Mouse (Mus musculus) E14TG2a.4 (cell line): Measurements from ENCODE around the gene Gm17660.

Experiments
- CTCF ChIP-seq: conservative IDR thresholded peaks from 2 replicates; pipeline ENCODE4 v1.5.1; 2014; ENCODE audit warnings: low read length
- NANOG ChIP-seq: IDR thresholded peaks from 2 replicates; pipeline ENCODE4 v1.6.1; 2014; ENCODE audit warnings: borderline replicate concordance, low read length, mixed read lengths
- POU5F1 ChIP-seq: IDR thresholded peaks from 2 replicates; pipeline ENCODE4 v1.6.1; 2014; ENCODE audit warnings: low read length, borderline replicate concordance

DNA sequence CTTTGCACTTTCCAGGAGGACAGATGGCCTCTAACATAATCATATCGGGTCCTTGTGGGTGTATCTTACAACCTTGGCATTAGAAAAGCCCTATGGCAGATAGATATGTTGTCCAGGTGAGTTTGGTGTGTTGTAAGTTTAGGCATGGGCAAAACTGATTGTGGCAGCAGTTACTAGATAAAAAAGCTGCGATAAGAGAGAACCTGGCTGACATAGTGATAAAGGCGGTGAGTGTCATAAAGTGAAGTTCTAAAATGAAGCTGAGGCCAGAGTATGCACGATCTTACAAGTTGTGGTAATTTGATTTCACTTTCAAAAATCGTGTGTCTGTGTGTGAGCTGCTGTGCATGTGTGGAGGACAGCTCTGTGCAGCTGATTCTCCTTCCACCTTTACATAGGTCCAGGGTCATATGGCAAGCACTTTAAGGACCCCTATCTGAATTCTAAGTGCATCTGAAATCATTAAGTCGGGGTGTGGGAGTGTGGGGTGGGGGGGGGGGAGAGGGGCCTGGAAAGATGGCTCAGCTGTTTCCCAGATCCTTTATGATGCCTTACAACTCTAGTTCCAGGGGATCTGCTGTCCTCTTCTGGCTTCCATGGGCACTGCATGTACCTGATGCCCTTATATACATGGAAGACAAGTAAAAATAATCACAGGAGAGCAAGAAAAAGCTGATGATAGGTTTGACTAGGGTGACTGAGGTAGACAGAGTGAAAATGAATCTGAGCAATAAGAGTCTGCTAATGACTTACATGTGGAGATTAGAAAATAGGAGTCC, 38.1 kb downstream of the Gm17660 start:
- TF ChIP-seq CTCF (peak; percentile 94), POU5F1 (no peak), NANOG (no peak)
